Mouse (Mus musculus): ENCODE data around the gene Adk.

- TF ChIP-seq MAFK (IDR thresholded peaks at IDR 0.05; ENCODE audit: insufficient read depth, low read depth, low read length): no peak
- TF ChIP-seq CHD2 (IDR thresholded peaks at IDR 0.05; ENCODE audit: low read depth, low read length): no peak
- 0 out of 2 replicates have a peak, but pooled peaks have one; percentile 34 for TF ChIP-seq ZNF384 (IDR thresholded peaks at IDR 0.05; ENCODE audit: low read depth, low read length)
Observed at GRCm38 (mm10) chr14:21052112-21052780, at the start of gene Adk, which contains the start of gene Ap3m1.
